In genomic region chr3:141637900-141638299, GRCm38 (mm10) we compare ENCODE assay signal across 21 mouse cellular contexts.
A peak's percentile ranks its signal among the peaks of the same experiment; 100 is the strongest.
DNase-seq lines count a peak whose midpoint lies in the region; ATAC-seq and TF ChIP-seq lines count a peak whose summit lies in the region.
"Had no signal": no experiment of that assay in that cellular context is flagged by ENCODE, and none has a peak within 500 bp of the region (broad histone marks: within the 10 kb centered on the region; RNA-seq: fewer than 3 reads in every experiment).

No protein-coding gene starts in this region.

- H3K4me1 ChIP-seq in MEL (ENCODE audit: control insufficient read depth in 1 of 2, insufficient read depth in 2 of 2, low read length in 2 of 2): peaks cover 0 to 3% of the 10 kb centered on the region in 2 experiments; a peak in 1 of 4 replicates

- no peak for TF ChIP-seq POLR2A in MEL (IDR thresholded peaks at IDR 0.05; ENCODE audit: control insufficient read depth in 1 of 2, insufficient read depth in 1 of 2, low read depth in 1 of 2, low read length in 2 of 2, poor library complexity in 1 of 2)

- no peak for TF ChIP-seq RAD21 in MEL (IDR thresholded peaks at IDR 0.05; ENCODE audit: low read depth, low read length)

- 0 out of 2 replicates have a peak, but pooled peaks have one; percentile 52 for ATAC-seq in megakaryocyte-erythroid progenitor cell, adult 5-6 weeks (replicated peaks; ENCODE audit: low FRiP score, low TSS enrichment, poor library complexity, severe bottlenecking)
- ATAC-seq: activated CD4-positive, CD25-positive, alpha-beta regulatory T cell, adult 4 months; CD4-positive, CD25-positive, alpha-beta regulatory T cell, adult 4 months; Patski had no signal

- TF ChIP-seq CTCF in MEL (IDR thresholded peaks at IDR 0.05 in 2 of 3, conservative IDR thresholded peaks at IDR 0.05 in 1 of 3; ENCODE audit: control insufficient read depth in 1 of 3, insufficient read depth in 1 of 3, low read depth in 2 of 3, low read length in 3 of 3, poor library complexity in 1 of 3, severe bottlenecking in 1 of 3): no peak

- H3K27me3 ChIP-seq in MEL (ENCODE audit: control insufficient read depth in 1 of 2, insufficient read depth in 2 of 2, low read length in 2 of 2): no peaks in the 10 kb centered on the region
- H3K27me3 ChIP-seq: CH12.LX, Patski had no signal

- peak; percentile 60 to 67 for TF ChIP-seq EP300 in MEL (IDR thresholded peaks at IDR 0.05; ENCODE audit: low read depth in 1 of 2, low read length in 2 of 2)

- DNase-seq in MEL (ENCODE audit: low read depth, low spot score): peak; percentile 16
- no peak for DNase-seq in thymus, postnatal 10 days (ENCODE audit: low spot score in 2 of 2)
- no peak for DNase-seq in Muller cell, postnatal 12 days (ENCODE audit: inconsistent ontology term)
- DNase-seq: adrenal gland, adult 2 months; adrenal gland, adult 8-10 months; adrenal gland, postnatal 10 days; adrenal gland, postnatal 14 days; adrenal gland, postnatal 25 days; adrenal gland, postnatal 36 days; B cell, adult 2 months; cerebellum, adult 11 months; cerebellum, adult 11-12 months; cerebellum, adult 18-20 months; cerebellum, adult 2 months; cerebellum, adult 8-10 months had no signal

- H3K36me3 ChIP-seq in MEL (ENCODE audit: control insufficient read depth in 1 of 2, insufficient read depth in 2 of 2, low read length in 2 of 2): peaks cover 0 to 5% of the 10 kb centered on the region in 2 experiments; a peak in 2 of 4 replicates
- H3K36me3 ChIP-seq: G1E had no signal

- no peak overlapping the region for H3K4me3 ChIP-seq in MEL (ENCODE audit: control insufficient read depth in 1 of 2, insufficient read depth in 1 of 2, low read depth in 2 of 2, low read length in 2 of 2)

- no peaks in the 10 kb centered on the region for H3K79me2 ChIP-seq in MEL (ENCODE audit: control insufficient read depth, insufficient read depth, low read length, poor library complexity)

- no peak overlapping the region for H3K9ac ChIP-seq in MEL (ENCODE audit: control insufficient read depth, low read depth, low read length, poor library complexity, severe bottlenecking)

- no peak overlapping the region for H3K27ac ChIP-seq in MEL (ENCODE audit: control insufficient read depth, low read depth, low read length)

- no peaks in the 10 kb centered on the region for H3K9me3 ChIP-seq in MEL (replicated peaks; ENCODE audit: insufficient read depth, low read length)
- H3K9me3 ChIP-seq: G1E had no signal

TF ChIP-seq in MEL, 35 proteins besides CTCF, POLR2A, EP300 and RAD21:
- TF ChIP-seq BHLHE40 (IDR thresholded peaks at IDR 0.05; ENCODE audit: borderline replicate concordance, low read depth, low read length) (no peak), TCF12 (IDR thresholded peaks at IDR 0.05; ENCODE audit: low read depth, low read length) (peak; percentile 73), GATA1 (IDR thresholded peaks at IDR 0.05; ENCODE audit: low read depth, low read length) (peak; percentile 63), RCOR1 (IDR thresholded peaks at IDR 0.05; ENCODE audit: low read depth, low read length) (peak; percentile 37; the same call in 1 of the 2 replicates), CHD1 (IDR thresholded peaks at IDR 0.05; ENCODE audit: low read depth, low read length) (no peak), MAZ (IDR thresholded peaks at IDR 0.05; ENCODE audit: low read depth, low read length) (no peak)
